Mouse (Mus musculus) lung, embryonic 15.5 days (tissue): Measurements from ENCODE around the gene Dnmt3a. TPM values are rescaled to one million over a fixed set of nuclear protein-coding genes. Genes with fewer than 3 reads are reported as not detected.
A peak's percentile ranks its signal among the peaks of the same experiment; 100 is the strongest.

Experiments used
- ATAC-seq: fragments of 200-750 bp; cut with Nextera tagmentation; 2 replicates; pipeline ENCODE4 v1.8.0; 2017; ENCODE audit warnings: moderate number of reproducible peaks, borderline replicate concordance; ENCODE audit not compliant: low FRiP score, low TSS enrichment; ENCODE audit errors: extremely low read depth
- H3K27ac ChIP-seq: fragments of 300-500 bp; sonication (generic); 2 replicates; pipeline ENCODE4 v1.5.1; 2015; ENCODE audit warnings: moderate library complexity, mild to moderate bottlenecking, inconsistent platforms
- H3K27me3 ChIP-seq: fragments of 300-500 bp; sonication (generic); 2 replicates; pipeline ENCODE4 v1.6.1; 2015; ENCODE audit warnings: inconsistent platforms
- H3K36me3 ChIP-seq: fragments of 300-500 bp; sonication (generic); 2 replicates; pipeline ENCODE4 v1.6.1; 2015; ENCODE audit warnings: inconsistent platforms
- H3K4me1 ChIP-seq: fragments of 300-500 bp; sonication (generic); 2 replicates; pipeline ENCODE4 v1.6.1; 2015; ENCODE audit warnings: inconsistent platforms
- H3K4me2 ChIP-seq: fragments of 300-500 bp; sonication (generic); 2 replicates; pipeline ENCODE4 v1.6.1; 2015; ENCODE audit warnings: inconsistent platforms, mild to moderate bottlenecking, moderate library complexity
- H3K4me3 ChIP-seq: fragments of 300-500 bp; sonication (generic); 2 replicates; pipeline ENCODE4 v1.5.1; 2015; ENCODE audit warnings: mild to moderate bottlenecking, inconsistent platforms
- H3K9ac ChIP-seq: fragments of 300-500 bp; sonication (generic); 2 replicates; pipeline ENCODE4 v1.6.1; 2015; ENCODE audit warnings: inconsistent platforms
- H3K9me3 ChIP-seq: fragments of 300-500 bp; sonication (generic); 2 replicates; pipeline ENCODE4 v1.6.1; 2016; ENCODE audit warnings: inconsistent platforms
- WGBS: fragments of 180-500 bp; shearing (Covaris S2); methylation state at CpG from one replicate; pipeline ENCODE4 v1.1.7; 2015; 5-methylcytosine and 5-hydroxymethylcytosine counted together
- polyA plus RNA-seq: library from polyadenylated mRNA; unstranded; fragments of >200 nt; fragmentation: Nextera tagmentation; extraction: Ambion mirVana; gene quantifications from 2 replicates; pipeline ENCODE4 v1.2.1, GENCODE M21; 2015

Gene Dnmt3a
- polyA plus RNA-seq, 1 experiment from 2014 or later, result 151 TPM

DNA sequence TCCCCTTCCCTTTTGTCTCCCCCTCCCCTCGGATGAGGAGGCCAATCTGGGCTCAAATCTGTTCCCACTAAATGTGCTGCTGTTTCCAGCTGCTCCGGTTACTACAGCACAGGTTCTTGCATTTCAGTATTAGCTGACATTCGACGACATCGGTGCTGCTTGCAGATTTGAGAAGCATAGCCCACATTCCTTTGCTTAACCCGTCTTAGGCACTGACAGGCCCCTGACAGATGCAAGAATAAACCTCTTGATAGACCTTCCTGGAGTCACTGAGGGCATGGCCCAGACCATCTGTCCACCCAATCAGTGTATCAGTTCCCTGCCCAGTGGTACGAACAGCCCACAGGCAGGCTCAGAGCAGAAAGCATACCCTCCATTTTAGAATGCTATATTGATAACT, 38.1 kb downstream of the Dnmt3a start:
- Histone ChIP-seq H3K4me3 (no peak overlapping the region), H3K36me3 (peaks cover 35% of the 10 kb centered on the region; the same call in 1 of the 2 replicates), H3K27me3 (no peaks in the 10 kb centered on the region), H3K27ac (0 out of 2 replicates have a peak overlapping the region, but pooled peaks have one; percentile 0), H3K9me3 (no peaks in the 10 kb centered on the region), H3K4me1 (peaks cover 15% of the 10 kb centered on the region), H3K4me2 (no peak overlapping the region), H3K9ac (no peak overlapping the region)
- WGBS, result 35% methylated on average over 6 of the region's 7 CpGs
- ATAC-seq, result no peak

DNA sequence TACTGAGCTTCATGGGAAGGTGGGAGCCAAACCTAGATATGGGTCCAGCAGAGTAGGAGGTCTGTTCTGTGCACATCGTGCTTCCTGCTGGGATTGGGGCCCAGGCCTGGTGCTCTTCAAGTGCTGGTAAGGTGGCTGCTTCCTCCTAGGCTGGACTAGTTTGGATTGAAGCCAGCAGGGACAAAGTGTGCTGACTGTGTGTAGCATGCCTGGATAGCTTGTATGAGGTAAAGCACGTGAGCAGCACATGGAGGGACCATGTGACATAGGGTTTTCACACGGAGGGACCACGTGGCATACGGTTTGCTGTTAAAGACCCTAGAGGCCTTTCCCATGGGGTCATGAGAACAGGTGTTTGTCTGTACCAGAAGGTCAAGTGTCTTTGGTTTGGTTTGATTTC, 38.5 kb downstream of the Dnmt3a start:
- peaks cover 37% of the 10 kb centered on the region; the same call in 1 of the 2 replicates for H3K36me3 ChIP-seq
- no peak overlapping the region; the same call in 1 of the 2 replicates for H3K9ac ChIP-seq
- H3K4me1 ChIP-seq, result peaks cover 15% of the 10 kb centered on the region
- H3K4me3 ChIP-seq, result no peak overlapping the region
- ATAC-seq, result no peak
- 0 out of 2 replicates have a peak overlapping the region, but pooled peaks have one; percentile 0 for H3K27ac ChIP-seq
- WGBS, result 64% methylated on average over 5 of the region's 5 CpGs
- no peaks in the 10 kb centered on the region for H3K9me3 ChIP-seq
- H3K4me2 ChIP-seq, result no peak overlapping the region
- H3K27me3 ChIP-seq, result no peaks in the 10 kb centered on the region

DNA sequence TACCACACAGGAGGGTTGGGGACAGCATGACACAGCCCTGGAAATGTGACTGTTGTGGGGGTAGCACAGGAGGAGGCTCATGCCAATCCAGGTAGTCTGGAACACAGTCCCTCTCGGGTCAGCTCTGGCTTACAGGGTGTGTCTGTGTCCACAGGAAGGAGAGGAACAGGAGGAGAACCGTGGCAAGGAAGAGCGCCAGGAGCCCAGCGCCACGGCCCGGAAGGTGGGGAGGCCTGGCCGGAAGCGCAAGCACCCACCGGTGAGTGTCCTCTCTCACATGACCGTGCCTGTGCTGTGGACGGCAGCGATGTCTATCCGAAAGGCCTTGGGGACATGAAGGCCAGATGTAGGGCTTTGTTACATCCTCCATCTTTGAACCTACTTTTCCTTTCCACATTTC, 43.7 kb downstream of the Dnmt3a start:
- peaks cover 45% of the 10 kb centered on the region for H3K36me3 ChIP-seq
- no peak overlapping the region for H3K9ac ChIP-seq
- WGBS, result 89% methylated on average over 13 of the region's 13 CpGs
- H3K27me3 ChIP-seq, result no peaks in the 10 kb centered on the region
- no peak; the same call in 1 of the 2 replicates for ATAC-seq
- H3K4me2 ChIP-seq, result no peak overlapping the region
- no peak overlapping the region for H3K4me3 ChIP-seq
- H3K4me1 ChIP-seq, result peaks cover 4% of the 10 kb centered on the region; the same call in 1 of the 2 replicates
- no peak overlapping the region for H3K27ac ChIP-seq
- H3K9me3 ChIP-seq, result no peaks in the 10 kb centered on the region

DNA sequence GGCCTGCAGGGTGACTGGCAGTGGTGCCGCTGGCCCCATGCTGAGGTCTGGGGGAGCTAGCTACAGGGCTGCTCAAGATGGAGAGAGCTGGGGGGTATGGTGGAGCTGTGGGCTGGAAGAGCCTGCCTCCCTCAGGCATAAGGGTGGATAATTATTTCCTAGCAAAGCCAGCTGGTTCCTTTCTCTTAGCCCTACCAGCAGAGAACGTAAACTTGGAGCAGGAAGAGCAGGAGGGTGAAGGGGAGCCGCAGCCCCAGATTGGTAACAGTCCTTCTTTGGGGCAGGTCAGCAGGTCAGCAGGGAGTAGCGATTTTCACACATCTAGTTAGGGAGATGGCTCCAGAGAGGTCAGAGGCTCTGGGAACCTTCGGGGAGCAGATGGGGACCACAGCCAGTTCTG, 44.4 kb downstream of the Dnmt3a start:
- ATAC-seq, result peak; percentile 24; the same call in 1 of the 2 replicates

DNA sequence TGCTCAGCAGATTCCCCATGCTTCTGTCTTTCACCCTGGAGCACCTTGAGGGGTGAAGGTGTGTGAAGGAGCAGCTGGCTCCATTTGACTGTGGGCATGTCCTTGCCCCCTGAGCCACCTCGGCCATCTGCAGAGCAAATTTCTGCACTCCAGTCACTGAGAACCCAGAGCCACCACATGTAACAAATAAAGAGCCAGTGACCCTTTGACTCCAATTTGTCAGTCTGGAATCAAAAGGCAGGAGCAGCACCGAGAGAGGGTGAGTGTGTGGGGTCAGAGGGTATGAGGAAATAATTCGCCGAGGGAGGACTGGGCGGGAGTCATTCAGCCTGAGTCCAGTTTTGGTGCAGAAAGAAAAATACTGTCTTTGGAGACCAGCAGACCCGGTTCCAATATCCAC, 44.9 kb downstream of the Dnmt3a start:
- H3K9ac ChIP-seq, result no peak overlapping the region
- H3K4me2 ChIP-seq, result no peak overlapping the region
- no peak overlapping the region for H3K4me3 ChIP-seq
- no peaks in the 10 kb centered on the region for H3K9me3 ChIP-seq
- no peak overlapping the region for H3K27ac ChIP-seq
- no peaks in the 10 kb centered on the region for H3K27me3 ChIP-seq
- ATAC-seq, result no peak
- H3K36me3 ChIP-seq, result peaks cover 43% of the 10 kb centered on the region
- 42% methylated on average over 6 of the region's 6 CpGs for WGBS
- peaks cover 15% of the 10 kb centered on the region for H3K4me1 ChIP-seq

More for the DNA sequence above, 44.4 kb downstream of the Dnmt3a start:
- Histone ChIP-seq H3K36me3 (peaks cover 43% of the 10 kb centered on the region), H3K9ac (no peak overlapping the region), H3K4me2 (no peak overlapping the region), H3K27me3 (no peaks in the 10 kb centered on the region), H3K9me3 (no peaks in the 10 kb centered on the region), H3K4me1 (peaks cover 10% of the 10 kb centered on the region), H3K4me3 (no peak overlapping the region), H3K27ac (no peak overlapping the region)
- 42% methylated on average over 5 of the region's 5 CpGs for WGBS

DNA sequence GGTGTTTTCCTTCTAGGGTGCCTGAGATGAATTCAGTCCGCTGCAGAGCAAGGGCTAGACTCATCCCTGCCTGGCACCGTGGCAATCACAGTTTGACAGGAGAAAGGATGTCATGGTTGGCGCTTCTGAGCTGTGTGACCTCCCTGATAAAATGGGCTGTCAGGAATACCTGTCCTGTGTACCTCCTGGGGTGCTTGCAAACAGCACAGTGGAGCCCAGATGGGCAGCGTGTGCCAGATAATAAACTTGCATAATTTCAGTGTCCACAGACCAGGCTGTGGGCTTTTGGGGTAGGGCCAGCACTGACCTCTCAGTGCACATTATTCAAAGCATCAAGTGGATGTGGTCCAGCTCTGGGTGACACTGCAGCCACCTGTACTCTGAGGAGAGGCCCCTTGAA, 45.4 kb downstream of the Dnmt3a start:
- no peaks in the 10 kb centered on the region for H3K9me3 ChIP-seq
- H3K27me3 ChIP-seq, result no peaks in the 10 kb centered on the region
- 63% methylated on average over 4 of the region's 4 CpGs for WGBS
- H3K4me1 ChIP-seq, result peaks cover 20% of the 10 kb centered on the region
- ATAC-seq, result no peak
- no peak overlapping the region for H3K4me3 ChIP-seq
- H3K36me3 ChIP-seq, result peaks cover 43% of the 10 kb centered on the region
- H3K27ac ChIP-seq, result no peak overlapping the region
- no peak overlapping the region for H3K4me2 ChIP-seq
- no peak overlapping the region for H3K9ac ChIP-seq

DNA sequence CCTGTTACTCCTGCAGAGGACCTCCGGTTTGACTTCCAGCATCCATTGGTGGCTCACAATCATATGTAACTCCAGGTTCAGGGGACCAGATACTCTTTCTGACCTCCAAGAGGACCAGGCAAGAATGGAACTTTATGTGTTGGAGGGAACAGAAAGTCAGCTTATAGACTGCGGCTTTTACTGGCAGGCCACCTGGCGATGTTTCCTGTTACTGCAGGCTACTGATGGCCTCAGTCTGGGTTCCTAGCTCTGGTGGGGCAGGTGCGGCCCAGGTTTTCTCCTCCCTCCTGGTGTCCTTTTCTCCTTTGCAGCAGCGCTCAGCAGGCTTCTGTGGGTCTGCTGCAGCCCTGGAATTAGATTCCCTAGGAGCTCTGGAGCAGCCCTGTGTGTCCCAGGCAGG, 46.7 kb downstream of the Dnmt3a start:
- peaks cover 43% of the 10 kb centered on the region for H3K36me3 ChIP-seq
- H3K27ac ChIP-seq, result no peak overlapping the region
- 58% methylated on average over 5 of the region's 5 CpGs for WGBS
- no peak for ATAC-seq
- H3K4me1 ChIP-seq, result peaks cover 27% of the 10 kb centered on the region
- no peak overlapping the region for H3K9ac ChIP-seq
- H3K27me3 ChIP-seq, result no peaks in the 10 kb centered on the region
- H3K9me3 ChIP-seq, result no peaks in the 10 kb centered on the region
- H3K4me2 ChIP-seq, result no peak overlapping the region
- no peak overlapping the region for H3K4me3 ChIP-seq

DNA sequence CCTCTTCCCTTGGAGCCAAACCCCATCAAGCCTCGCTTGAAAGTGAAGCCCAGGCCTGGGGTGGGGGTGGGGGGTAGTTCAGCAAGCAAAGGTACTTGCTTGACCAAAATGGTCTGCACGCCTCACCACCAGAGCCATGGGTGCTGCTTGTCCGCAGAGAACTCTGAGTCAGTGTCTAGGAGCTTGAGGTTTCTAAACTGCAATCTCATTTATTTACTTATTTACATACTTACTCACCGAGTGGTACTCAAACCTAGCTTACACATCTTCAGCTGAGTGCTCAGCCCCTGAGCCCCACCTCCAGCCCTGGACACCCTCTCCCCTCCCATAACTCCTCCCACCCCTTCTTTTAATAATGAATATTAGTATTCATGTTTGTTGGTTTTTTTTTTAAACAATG, 48.6 kb downstream of the Dnmt3a start:
- WGBS, result 48% methylated on average over 4 of the region's 4 CpGs
- ATAC-seq, result no peak
- no peak overlapping the region for H3K4me3 ChIP-seq
- H3K9me3 ChIP-seq, result no peaks in the 10 kb centered on the region
- H3K27ac ChIP-seq, result 0 out of 2 replicates have a peak overlapping the region, but pooled peaks have one; percentile 3
- H3K4me2 ChIP-seq, result no peak overlapping the region
- no peak overlapping the region for H3K9ac ChIP-seq
- peaks cover 37% of the 10 kb centered on the region for H3K4me1 ChIP-seq
- H3K36me3 ChIP-seq, result peaks cover 34% of the 10 kb centered on the region
- H3K27me3 ChIP-seq, result no peaks in the 10 kb centered on the region

DNA sequence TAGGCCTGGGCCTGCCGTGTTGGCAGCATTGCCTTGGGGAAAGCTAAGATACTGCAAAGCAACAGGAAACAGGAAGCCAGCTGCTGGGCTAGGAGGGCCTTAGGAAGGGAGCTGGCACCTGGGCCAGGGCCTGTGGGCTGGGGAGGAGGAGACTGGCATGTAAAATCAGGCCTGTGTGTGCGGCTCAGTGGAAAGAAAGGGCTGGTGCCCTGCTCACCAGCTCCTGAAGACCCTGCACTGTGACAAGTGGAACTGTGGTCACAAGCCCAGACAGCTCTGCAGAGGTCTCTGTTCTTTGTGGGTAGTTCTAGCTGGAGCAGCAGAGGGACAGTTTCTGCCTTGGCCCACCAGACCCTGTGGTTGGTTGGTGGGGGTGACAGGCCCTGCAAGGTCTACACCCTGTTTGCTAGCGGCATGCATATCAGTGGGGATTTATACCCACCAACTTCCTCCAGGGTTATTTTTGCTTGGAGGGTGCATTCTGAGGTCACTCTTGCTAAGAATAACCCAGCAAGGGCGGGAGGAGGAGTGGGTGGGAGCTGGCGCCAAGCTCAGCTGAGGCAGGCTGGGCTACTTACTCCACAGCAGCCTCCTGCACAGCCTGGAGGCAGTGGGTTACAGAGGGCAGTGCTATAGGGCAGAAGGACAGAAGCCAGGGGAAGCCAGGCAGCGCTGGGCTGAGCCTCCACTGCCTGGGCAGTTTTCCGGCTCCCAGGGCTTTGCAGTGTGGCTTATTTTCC, 50.1 kb downstream of the Dnmt3a start:
- H3K36me3 ChIP-seq, result peaks cover 23% of the 10 kb centered on the region
- WGBS, result 35% methylated on average over 7 of the region's 7 CpGs
- H3K4me1 ChIP-seq, result peaks cover 43% of the 10 kb centered on the region

DNA sequence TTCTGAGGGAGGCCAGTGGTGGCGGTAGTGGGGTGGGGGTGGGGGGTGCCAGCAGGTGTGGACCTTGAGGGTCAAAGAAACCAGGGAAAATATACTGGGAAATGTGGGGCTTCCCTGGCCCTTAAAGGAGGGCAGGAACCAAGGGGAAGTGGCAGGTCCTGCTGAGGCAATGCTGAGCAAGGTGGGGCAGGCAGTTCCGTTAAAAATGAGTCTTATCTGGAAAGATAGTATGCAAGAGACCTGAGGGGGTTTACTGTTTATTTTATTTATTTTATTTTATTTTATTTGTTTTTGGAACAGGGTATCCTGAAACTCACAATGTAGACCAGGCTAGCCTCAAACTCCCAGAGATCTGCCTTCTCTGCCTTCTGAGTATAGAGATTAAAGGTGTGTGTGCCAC, 50.9 kb downstream of the Dnmt3a start:
- no peak for ATAC-seq
- peaks cover 21% of the 10 kb centered on the region for H3K36me3 ChIP-seq

More for the DNA sequence above, 50.1 kb downstream of the Dnmt3a start:
- H3K4me3 ChIP-seq, result no peak overlapping the region
- ATAC-seq, result peak; percentile 72
- H3K4me2 ChIP-seq, result peak overlapping the region; percentile 7; the same call in 1 of the 2 replicates
- no peaks in the 10 kb centered on the region for H3K27me3 ChIP-seq
- no peak overlapping the region for H3K9ac ChIP-seq
- no peaks in the 10 kb centered on the region for H3K9me3 ChIP-seq
- peak overlapping the region; percentile 79 for H3K27ac ChIP-seq

DNA sequence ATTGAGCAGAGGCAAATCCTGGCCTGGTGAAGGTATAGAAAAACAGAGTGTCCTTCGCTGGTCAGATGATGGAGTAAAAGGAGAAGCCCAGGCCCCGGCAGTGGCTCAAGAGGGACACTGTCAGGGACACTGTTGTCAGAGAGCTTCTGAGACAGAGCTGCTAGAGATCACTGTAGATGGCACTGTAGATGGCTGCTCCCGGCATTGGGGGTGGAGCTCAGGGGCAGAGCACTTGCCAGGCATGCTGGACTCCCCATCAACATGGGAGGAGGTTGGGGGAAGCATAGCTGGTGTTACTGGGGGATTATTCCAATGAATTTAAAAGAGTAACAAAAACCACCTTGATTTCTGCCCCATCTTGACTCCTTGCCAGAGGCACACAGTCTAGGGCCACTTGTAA, 51.4 kb downstream of the Dnmt3a start:
- H3K27ac ChIP-seq, result no peak overlapping the region
- ATAC-seq, result no peak
- 67% methylated on average over 3 of the region's 3 CpGs for WGBS
- no peak overlapping the region for H3K4me2 ChIP-seq
- peaks cover 26% of the 10 kb centered on the region for H3K36me3 ChIP-seq
- H3K9ac ChIP-seq, result no peak overlapping the region
- no peaks in the 10 kb centered on the region for H3K27me3 ChIP-seq
- no peaks in the 10 kb centered on the region for H3K9me3 ChIP-seq
- peaks cover 45% of the 10 kb centered on the region for H3K4me1 ChIP-seq
- H3K4me3 ChIP-seq, result no peak overlapping the region

More for the DNA sequence above, 50.9 kb downstream of the Dnmt3a start:
- no peaks in the 10 kb centered on the region for H3K9me3 ChIP-seq
- no peak overlapping the region for H3K9ac ChIP-seq
- 65% methylated on average over 2 of the region's 2 CpGs for WGBS
- H3K27ac ChIP-seq, result peak overlapping the region; percentile 79; the same call in 1 of the 2 replicates
- no peak overlapping the region for H3K4me2 ChIP-seq
- H3K4me3 ChIP-seq, result no peak overlapping the region
- H3K4me1 ChIP-seq, result peaks cover 44% of the 10 kb centered on the region
- no peaks in the 10 kb centered on the region for H3K27me3 ChIP-seq

DNA sequence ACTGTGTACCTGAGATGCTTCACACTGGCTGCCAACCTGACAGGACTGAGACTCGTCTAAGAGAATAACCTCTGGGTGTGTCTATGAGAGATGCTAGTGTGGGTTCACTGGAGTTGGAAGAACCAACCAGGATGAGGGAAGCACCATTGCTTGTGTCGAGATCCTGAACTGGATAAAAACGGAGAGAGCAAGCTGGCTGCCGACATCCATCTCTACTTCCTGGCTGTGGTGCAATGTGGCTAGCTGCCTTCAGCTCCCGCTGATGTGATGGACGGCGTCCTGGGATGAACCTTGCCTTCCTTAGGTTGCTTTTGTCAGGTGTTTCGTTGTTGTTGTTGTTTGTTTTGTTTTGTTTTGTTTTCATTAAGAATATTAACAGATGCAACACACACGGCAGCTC, 52.0 kb downstream of the Dnmt3a start:
- no peaks in the 10 kb centered on the region for H3K9me3 ChIP-seq
- no peak overlapping the region for H3K4me3 ChIP-seq
- no peak overlapping the region for H3K9ac ChIP-seq
- peaks cover 45% of the 10 kb centered on the region for H3K4me1 ChIP-seq
- no peak for ATAC-seq
- 65% methylated on average over 9 of the region's 9 CpGs for WGBS
- H3K4me2 ChIP-seq, result no peak overlapping the region
- H3K36me3 ChIP-seq, result peaks cover 22% of the 10 kb centered on the region
- no peaks in the 10 kb centered on the region for H3K27me3 ChIP-seq
- no peak overlapping the region for H3K27ac ChIP-seq
